19 mouse cellular contexts compared by ENCODE assay signal in genomic region chr6:34765721-34766120, GRCm38 (mm10). TPM values are rescaled to one million over a fixed set of nuclear protein-coding genes. Genes with fewer than 3 reads are reported as not detected.
DNase-seq lines count a peak whose midpoint lies in the region; ATAC-seq and TF ChIP-seq lines count a peak whose summit lies in the region.
"Had no signal": no experiment of that assay in that cellular context is flagged by ENCODE, and none has a peak within 500 bp of the region (broad histone marks: within the 10 kb centered on the region; RNA-seq: fewer than 3 reads in every experiment).

No protein-coding gene starts in this region.

- no peaks in the 10 kb centered on the region for H3K27me3 ChIP-seq in testis, adult 2 months (ENCODE audit: control insufficient read depth, insufficient read depth, low read length)
- no peaks in the 10 kb centered on the region for H3K27me3 ChIP-seq in liver, embryonic 12.5 days (replicated peaks)
- no peaks in the 10 kb centered on the region for H3K27me3 ChIP-seq in liver, embryonic 14.5 days (ENCODE audit: control insufficient read depth, insufficient read depth, low read length)
- no peaks in the 10 kb centered on the region for H3K27me3 ChIP-seq in forebrain, embryonic 13.5 days
- H3K27me3 ChIP-seq: embryonic facial prominence, embryonic 12.5 days had no signal

- no peaks in the 10 kb centered on the region for H3K36me3 ChIP-seq in testis, adult 2 months (ENCODE audit: control insufficient read depth, insufficient read depth, low read length)
- H3K36me3 ChIP-seq in liver, embryonic 12.5 days, result peaks cover 44% of the 10 kb centered on the region
- no peaks in the 10 kb centered on the region for H3K36me3 ChIP-seq in liver, embryonic 14.5 days (replicated peaks; ENCODE audit: control insufficient read depth, insufficient read depth, low read depth)
- H3K36me3 ChIP-seq in forebrain, embryonic 13.5 days (ENCODE audit: poor library complexity, severe bottlenecking), result peaks cover 24% of the 10 kb centered on the region

- DNase-seq in testis, postnatal 14 days (ENCODE audit: low spot score), result no peak
- no peak for DNase-seq in liver, embryonic 14.5 days (ENCODE audit: low read depth in 3 of 3, low spot score in 3 of 3)
- DNase-seq in adrenal gland, postnatal 25 days, result no peak
- DNase-seq: adrenal gland, adult 2 months; adrenal gland, postnatal 10 days; adrenal gland, postnatal 36 days; cerebellum, adult 11-12 months; cerebellum, adult 2 months; cerebellum, adult 9-10 months; cerebellum, postnatal 10 days; cerebellum, postnatal 25 days had no signal

- H3K9ac ChIP-seq in liver, embryonic 12.5 days, result no peak overlapping the region
- no peak overlapping the region for H3K9ac ChIP-seq in liver, embryonic 14.5 days (replicated peaks)
- no peak overlapping the region for H3K9ac ChIP-seq in forebrain, embryonic 13.5 days
- H3K9ac ChIP-seq: embryonic facial prominence, embryonic 12.5 days had no signal

- TF ChIP-seq POLR2A in testis, adult 2 months (IDR thresholded peaks at IDR 0.05; ENCODE audit: control insufficient read depth, low read depth, low read length), result no peak

- no peak for TF ChIP-seq CTCF in testis, adult 2 months (IDR thresholded peaks at IDR 0.05; ENCODE audit: control insufficient read depth, insufficient read depth, insufficient replicate concordance, low read depth, low read length)
- TF ChIP-seq CTCF in liver, embryonic 14.5 days (IDR thresholded peaks at IDR 0.05; ENCODE audit: low read depth), result no peak

- no peak overlapping the region for H3K27ac ChIP-seq in testis, adult 2 months (ENCODE audit: control insufficient read depth, insufficient read depth, low read depth, low read length)
- no peak overlapping the region for H3K27ac ChIP-seq in liver, embryonic 12.5 days
- no peak overlapping the region for H3K27ac ChIP-seq in liver, embryonic 14.5 days
- no peak overlapping the region for H3K27ac ChIP-seq in forebrain, embryonic 13.5 days
- H3K27ac ChIP-seq: embryonic facial prominence, embryonic 10.5 days; embryonic facial prominence, embryonic 12.5 days had no signal

- TF ChIP-seq EP300 in liver, embryonic 14.5 days (IDR thresholded peaks at IDR 0.05; ENCODE audit: low read depth), result peak; percentile 33; the same call in 1 of the 2 replicates

- no peaks in the 10 kb centered on the region for H3K9me3 ChIP-seq in liver, embryonic 12.5 days (replicated peaks)
- no peaks in the 10 kb centered on the region for H3K9me3 ChIP-seq in liver, embryonic 14.5 days (ENCODE audit: control insufficient read depth, low read length)
- H3K9me3 ChIP-seq in forebrain, embryonic 13.5 days (replicated peaks), result no peaks in the 10 kb centered on the region
- H3K9me3 ChIP-seq: embryonic facial prominence, embryonic 10.5 days; embryonic facial prominence, embryonic 12.5 days had no signal

- H3K4me2 ChIP-seq in liver, embryonic 12.5 days, result no peak overlapping the region
- no peak overlapping the region for H3K4me2 ChIP-seq in liver, embryonic 14.5 days (ENCODE audit: low read depth)
- H3K4me2 ChIP-seq in forebrain, embryonic 13.5 days, result no peak overlapping the region
- H3K4me2 ChIP-seq: embryonic facial prominence, embryonic 12.5 days had no signal

- ATAC-seq in liver, embryonic 12.5 days, result 0 out of 2 replicates have a peak, but pooled peaks have one; percentile 59
- ATAC-seq in liver, embryonic 14.5 days (ENCODE audit: insufficient read depth), result no peak
- ATAC-seq in forebrain, embryonic 13.5 days, result no peak
- ATAC-seq: forebrain, embryonic 14.5 days; forebrain, embryonic 16.5 days had no signal

- no peaks in the 10 kb centered on the region for H3K4me1 ChIP-seq in testis, adult 2 months (ENCODE audit: control insufficient read depth, insufficient read depth, low read length)
- peaks cover 23% of the 10 kb centered on the region for H3K4me1 ChIP-seq in liver, embryonic 12.5 days
- H3K4me1 ChIP-seq in liver, embryonic 14.5 days (replicated peaks; ENCODE audit: control insufficient read depth in 2 of 2, insufficient read depth in 2 of 2, low read length in 1 of 2), result peaks cover 4 to 6% of the 10 kb centered on the region in 2 experiments; a peak in 2 of 4 replicates
- H3K4me1 ChIP-seq in forebrain, embryonic 13.5 days, result no peaks in the 10 kb centered on the region
- H3K4me1 ChIP-seq: embryonic facial prominence, embryonic 10.5 days; embryonic facial prominence, embryonic 12.5 days had no signal

- peak overlapping the region; percentile 67 for H3K4me3 ChIP-seq in testis, adult 2 months (ENCODE audit: control insufficient read depth, low read depth, low read length)
- no peak overlapping the region for H3K4me3 ChIP-seq in liver, embryonic 12.5 days
- H3K4me3 ChIP-seq in liver, embryonic 14.5 days (ENCODE audit: insufficient read depth in 1 of 2, low read depth in 2 of 2, low read length in 2 of 2), result no peak overlapping the region
- no peak overlapping the region for H3K4me3 ChIP-seq in forebrain, embryonic 13.5 days
- H3K4me3 ChIP-seq: embryonic facial prominence, embryonic 10.5 days; embryonic facial prominence, embryonic 12.5 days had no signal

- 61% methylated on average over 5 of the region's 5 CpGs for WGBS in liver, embryonic 12.5 days (ENCODE audit: insufficient replicate concordance)
- 52% methylated on average over 5 of the region's 5 CpGs for WGBS in liver, embryonic 14.5 days (ENCODE audit: insufficient replicate concordance)
- WGBS in forebrain, embryonic 13.5 days, result 96% methylated on average over 5 of the region's 5 CpGs

RNA-seq across cellular contexts. Expression of gene Agbl3, which starts 14.5 kb away (rescaled TPM):
- 17.9 and 21.5 TPM in 2 replicates for polyA plus RNA-seq in testis, adult 2 months (2012; rRNA removed)
- polyA plus RNA-seq in liver, embryonic 12.5 days (2016; fragmentation: Nextera tagmentation; extraction: Ambion mirVana), result 4.5 and 6.0 TPM in 2 replicates
- 1.4 and 3.0 TPM in 2 replicates for polyA plus RNA-seq in liver, embryonic 14.5 days (2012; rRNA removed)
- polyA plus RNA-seq in liver, embryonic 14.5 days (2014; fragmentation: Nextera tagmentation; extraction: Ambion mirVana), result 2.8 and 4.0 TPM in 2 replicates
- polyA plus RNA-seq in forebrain, embryonic 13.5 days (2015; fragmentation: Nextera tagmentation; extraction: Ambion mirVana), result 6.2 and 8.0 TPM in 2 replicates
- total RNA-seq in adrenal gland, postnatal 25 days (2021), result 12.8 and 17.3 TPM in 2 replicates
- total RNA-seq: MEL had no signal
